Mouse (Mus musculus): Measurements from ENCODE around the gene Cgn.

GRCm38 (mm10) chr3:94793672-94794071, 7.4 kb upstream of the Cgn start:
- TF ChIP-seq CTCF (IDR thresholded peaks at IDR 0.05; ENCODE audit: low read depth) (no peak), EP300 (IDR thresholded peaks at IDR 0.05; ENCODE audit: low read depth) (no peak)
